Mouse (Mus musculus) testis, adult 2 months (tissue): ENCODE measurements around the gene Adcy9.

Experiments used
- CTCF ChIP-seq: fragments of 200-500 bp; IDR thresholded peaks from 2 replicates; pipeline ENCODE4 v1.5.1; 2012; ENCODE audit warnings: low read depth, mild to moderate bottlenecking, inconsistent platforms, low read length, moderate library complexity; ENCODE audit not compliant: control insufficient read depth, insufficient read depth, insufficient replicate concordance
- POLR2A ChIP-seq: fragments of 200-500 bp; IDR thresholded peaks from 2 replicates; pipeline ENCODE4 v1.6.1; 2012; ENCODE audit warnings: low read depth, mild to moderate bottlenecking, inconsistent platforms, low read length, moderate library complexity; ENCODE audit not compliant: control insufficient read depth

GRCm38 (mm10) chr16:4303554-4303953, 116.7 kb downstream of the Adcy9 start:
- no peak for TF ChIP-seq CTCF
- TF ChIP-seq POLR2A: no peak
